Mouse (Mus musculus): ENCODE measurements around the gene Foxj3.

DNA sequence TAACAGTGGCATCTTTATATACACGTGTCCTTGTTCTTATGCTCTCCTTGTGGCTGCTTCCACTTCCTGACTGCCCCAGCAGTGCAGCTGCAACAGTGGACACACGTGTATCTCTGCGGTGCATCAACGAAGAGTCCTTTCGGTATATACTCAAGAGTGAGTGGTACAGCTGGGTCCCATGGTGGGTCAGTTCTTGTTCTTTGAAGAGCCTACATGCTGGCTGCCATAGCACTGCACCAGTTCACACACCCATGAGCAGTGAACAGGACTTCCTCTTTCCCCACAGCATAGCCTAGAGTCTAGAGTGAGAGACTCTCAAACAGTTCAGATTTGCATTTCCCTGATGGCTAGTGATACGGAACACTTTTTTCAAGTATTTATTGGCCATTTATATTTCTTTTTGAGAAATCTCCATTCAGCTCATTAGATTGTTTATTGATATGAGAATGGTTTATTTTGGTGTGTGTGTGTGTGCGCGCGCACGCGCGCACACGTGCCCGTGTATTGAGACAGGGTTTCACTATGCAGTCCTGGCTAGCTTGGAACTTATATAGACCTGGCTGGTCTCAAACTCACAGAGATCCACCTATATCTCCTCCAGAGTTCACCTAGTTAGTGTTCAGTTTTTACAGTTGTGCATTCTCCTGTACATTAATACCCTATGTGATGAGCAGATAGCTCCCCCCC is 126.7 kb downstream of the Foxj3 start:
- TF ChIP-seq POLR2A (IDR thresholded peaks at IDR 0.05; ENCODE audit: insufficient read depth, low read depth, low read length) (no peak), CTCF (IDR thresholded peaks at IDR 0.05; ENCODE audit: insufficient read depth, low read depth, low read length) (no peak)
